Mouse (Mus musculus): Measurements from ENCODE around the gene E330017A01Rik. TPM values are rescaled to one million over a fixed set of nuclear protein-coding genes. Genes with fewer than 3 reads are reported as not detected.

The E330017A01Rik gene
- polyA plus RNA-seq, 1 experiment from 2014 or later = not detected

- ATAC-seq = no peak
- no peaks in the 10 kb centered on the region for H3K27me3 ChIP-seq (ENCODE audit: insufficient read depth, low read length)
- 79% methylated on average over 6 of the region's 6 CpGs for WGBS (ENCODE audit: insufficient replicate concordance)
- H3K4me2 ChIP-seq (ENCODE audit: low read depth, low read length) = no peak within 1 kb of the TSS
- H3K36me3 ChIP-seq (replicated peaks; ENCODE audit: insufficient read depth, low read length) = no peaks in the 10 kb centered on the region
- no peak for DNase-seq
- H3K4me1 ChIP-seq (ENCODE audit: insufficient read depth) = no peaks in the 10 kb centered on the region
- TF ChIP-seq EP300 (IDR thresholded peaks at IDR 0.05; ENCODE audit: low read depth) (no peak), CTCF (IDR thresholded peaks at IDR 0.05; ENCODE audit: low read depth) (no peak)
- H3K4me3 ChIP-seq (ENCODE audit: low read depth, low read length) = no peak within 1 kb of the TSS
- no peak within 1 kb of the TSS for H3K9ac ChIP-seq (replicated peaks)
- H3K9me3 ChIP-seq (ENCODE audit: low read length) = no peaks in the 10 kb centered on the region
- H3K27ac ChIP-seq (ENCODE audit: low read depth) = no peak within 1 kb of the TSS
Observed at GRCm38 (mm10) chr16:58616878-58617277, 21.7 kb downstream of the E330017A01Rik start, which contains the start of gene Gm813. Gene Gm813, minus strand, starts transcription at chr16:58616978.

- no peak for TF ChIP-seq EP300 (IDR thresholded peaks at IDR 0.05; ENCODE audit: low read depth)
Observed at GRCm38 (mm10) chr16:58612969-58613368, 25.6 kb downstream of the E330017A01Rik start.

GRCm38 (mm10) chr16:58607101-58607500, 31.4 kb downstream of the E330017A01Rik start:
- Histone ChIP-seq H3K27me3 (ENCODE audit: insufficient read depth, low read length) (no peaks in the 10 kb centered on the region), H3K4me1 (ENCODE audit: insufficient read depth) (peaks cover 6% of the 10 kb centered on the region; the same call in 1 of the 2 replicates), H3K9me3 (ENCODE audit: low read length) (no peaks in the 10 kb centered on the region), H3K4me3 (ENCODE audit: low read depth, low read length) (no peak overlapping the region), H3K9ac (replicated peaks) (no peak overlapping the region), H3K4me2 (ENCODE audit: low read depth, low read length) (no peak overlapping the region), H3K27ac (ENCODE audit: low read depth) (no peak overlapping the region), H3K36me3 (replicated peaks; ENCODE audit: insufficient read depth, low read length) (no peaks in the 10 kb centered on the region)
- ATAC-seq = no peak
- no peak for DNase-seq
- WGBS (ENCODE audit: insufficient replicate concordance) = 75% methylated on average over 5 of the region's 5 CpGs
- TF ChIP-seq CTCF (IDR thresholded peaks at IDR 0.05; ENCODE audit: low read depth) (no peak), EP300 (IDR thresholded peaks at IDR 0.05; ENCODE audit: low read depth) (no peak)

More at GRCm38 (mm10) chr16:58612969-58613368, 25.6 kb downstream of the E330017A01Rik start:
- WGBS (ENCODE audit: insufficient replicate concordance) = 64% methylated on average over 3 of the region's 3 CpGs
- ATAC-seq = no peak
- Histone ChIP-seq H3K9ac (replicated peaks) (no peak overlapping the region), H3K36me3 (replicated peaks; ENCODE audit: insufficient read depth, low read length) (no peaks in the 10 kb centered on the region), H3K27me3 (ENCODE audit: insufficient read depth, low read length) (no peaks in the 10 kb centered on the region), H3K27ac (ENCODE audit: low read depth) (no peak overlapping the region), H3K4me3 (ENCODE audit: low read depth, low read length) (no peak overlapping the region), H3K4me1 (ENCODE audit: insufficient read depth) (no peaks in the 10 kb centered on the region), H3K9me3 (ENCODE audit: low read length) (no peaks in the 10 kb centered on the region), H3K4me2 (ENCODE audit: low read depth, low read length) (no peak overlapping the region)
- no peak for DNase-seq

- Histone ChIP-seq H3K27ac (ENCODE audit: low read depth) (peak overlapping the region; percentile 58), H3K36me3 (replicated peaks; ENCODE audit: insufficient read depth, low read length) (no peaks in the 10 kb centered on the region), H3K4me1 (ENCODE audit: insufficient read depth) (peaks cover 6% of the 10 kb centered on the region; the same call in 1 of the 2 replicates), H3K4me2 (ENCODE audit: low read depth, low read length) (no peak overlapping the region), H3K9ac (replicated peaks) (no peak overlapping the region), H3K27me3 (ENCODE audit: insufficient read depth, low read length) (no peaks in the 10 kb centered on the region), H3K4me3 (ENCODE audit: low read depth, low read length) (no peak overlapping the region), H3K9me3 (ENCODE audit: low read length) (no peaks in the 10 kb centered on the region)
- peak; percentile 92 for ATAC-seq
- TF ChIP-seq EP300 (IDR thresholded peaks at IDR 0.05; ENCODE audit: low read depth) = peak; percentile 94
- TF ChIP-seq CTCF (IDR thresholded peaks at IDR 0.05; ENCODE audit: low read depth) = no peak
- DNase-seq = no peak
Observed at GRCm38 (mm10) chr16:58604680-58605079, 33.9 kb downstream of the E330017A01Rik start.

GRCm38 (mm10) chr16:58603831-58604230, 34.7 kb downstream of the E330017A01Rik start:
- no peak overlapping the region for H3K9ac ChIP-seq (replicated peaks)
- no peaks in the 10 kb centered on the region for H3K36me3 ChIP-seq (replicated peaks; ENCODE audit: insufficient read depth, low read length)
- H3K4me2 ChIP-seq (ENCODE audit: low read depth, low read length) = no peak overlapping the region
- no peak overlapping the region for H3K27ac ChIP-seq (ENCODE audit: low read depth)
- TF ChIP-seq EP300 (IDR thresholded peaks at IDR 0.05; ENCODE audit: low read depth) (peak; percentile 53; the same call in 1 of the 2 replicates), CTCF (IDR thresholded peaks at IDR 0.05; ENCODE audit: low read depth) (no peak)
- H3K27me3 ChIP-seq (ENCODE audit: insufficient read depth, low read length) = no peaks in the 10 kb centered on the region
- 38% methylated on average over 2 of the region's 2 CpGs for WGBS (ENCODE audit: insufficient replicate concordance)
- no peak for DNase-seq
- peaks cover 6% of the 10 kb centered on the region; the same call in 1 of the 2 replicates for H3K4me1 ChIP-seq (ENCODE audit: insufficient read depth)
- H3K4me3 ChIP-seq (ENCODE audit: low read depth, low read length) = no peak overlapping the region
- H3K9me3 ChIP-seq (ENCODE audit: low read length) = no peaks in the 10 kb centered on the region
- ATAC-seq = peak; percentile 24

GRCm38 (mm10) chr16:58600846-58601245, 37.7 kb downstream of the E330017A01Rik start:
- Histone ChIP-seq H3K4me2 (ENCODE audit: low read depth, low read length) (no peak overlapping the region), H3K9ac (replicated peaks) (no peak overlapping the region), H3K9me3 (ENCODE audit: low read length) (no peaks in the 10 kb centered on the region), H3K27ac (ENCODE audit: low read depth) (no peak overlapping the region), H3K4me1 (ENCODE audit: insufficient read depth) (peaks cover 3% of the 10 kb centered on the region; the same call in 1 of the 2 replicates), H3K4me3 (ENCODE audit: low read depth, low read length) (no peak overlapping the region), H3K27me3 (ENCODE audit: insufficient read depth, low read length) (no peaks in the 10 kb centered on the region), H3K36me3 (replicated peaks; ENCODE audit: insufficient read depth, low read length) (no peaks in the 10 kb centered on the region)
- 91% methylated on average over 6 of the region's 6 CpGs for WGBS (ENCODE audit: insufficient replicate concordance)
- no peak for TF ChIP-seq CTCF (IDR thresholded peaks at IDR 0.05; ENCODE audit: low read depth)
- no peak for TF ChIP-seq EP300 (IDR thresholded peaks at IDR 0.05; ENCODE audit: low read depth)
- DNase-seq (no peak), ATAC-seq (no peak)

GRCm38 (mm10) chr16:58591299-58591698, 47.2 kb downstream of the E330017A01Rik start:
- TF ChIP-seq EP300 (IDR thresholded peaks at IDR 0.05; ENCODE audit: low read depth) (no peak), CTCF (IDR thresholded peaks at IDR 0.05; ENCODE audit: low read depth) (no peak)
- Histone ChIP-seq H3K9me3 (ENCODE audit: low read length) (no peaks in the 10 kb centered on the region), H3K36me3 (replicated peaks; ENCODE audit: insufficient read depth, low read length) (no peaks in the 10 kb centered on the region), H3K4me2 (ENCODE audit: low read depth, low read length) (no peak overlapping the region), H3K27ac (ENCODE audit: low read depth) (no peak overlapping the region), H3K27me3 (ENCODE audit: insufficient read depth, low read length) (no peaks in the 10 kb centered on the region), H3K4me3 (ENCODE audit: low read depth, low read length) (no peak overlapping the region), H3K4me1 (ENCODE audit: insufficient read depth) (no peaks in the 10 kb centered on the region), H3K9ac (replicated peaks) (no peak overlapping the region)
- ATAC-seq = no peak
- 74% methylated on average over 3 of the region's 3 CpGs for WGBS (ENCODE audit: insufficient replicate concordance)
- no peak for DNase-seq

All from liver, postnatal 0 days (tissue).